Mouse (Mus musculus) retina, embryonic 14.5 days (tissue): ENCODE data around the gene Cfd.
A peak's percentile ranks its signal among the peaks of the same experiment; 100 is the strongest.

Experiments used
- DNase-seq: peaks from one replicate; pipeline ENCODE4 v3.0.0-alpha.2; 2015; ENCODE audit warnings: low spot score

Cfd gene

GRCm38 (mm10) chr10:79890670-79891069 lies at the start of gene Cfd:
Cfd (plus strand) TSS chr10:79890853.
- no peak for DNase-seq

- DNase-seq, result no peak
Observed at GRCm38 (mm10) chr10:79842322-79842721, 48.3 kb upstream of the Cfd start.

- DNase-seq, result no peak
Observed at GRCm38 (mm10) chr10:79843476-79843875, 47.2 kb upstream of the Cfd start.

- no peak for DNase-seq
Observed at GRCm38 (mm10) chr10:79846553-79846952, 44.1 kb upstream of the Cfd start.

- no peak for DNase-seq
Observed at GRCm38 (mm10) chr10:79849941-79850628, 40.6 kb upstream of the Cfd start.

- DNase-seq, result no peak
Observed at GRCm38 (mm10) chr10:79851653-79852052, 39.0 kb upstream of the Cfd start.

GRCm38 (mm10) chr10:79852107-79852789 lies 38.4 kb upstream of the Cfd start:
- DNase-seq, result no peak

GRCm38 (mm10) chr10:79852827-79853226 lies 37.8 kb upstream of the Cfd start:
- no peak for DNase-seq

- peak; percentile 74 for DNase-seq
Observed at GRCm38 (mm10) chr10:79853392-79853791, 37.3 kb upstream of the Cfd start.

GRCm38 (mm10) chr10:79853860-79854795 lies 36.5 kb upstream of the Cfd start, which contains the start of gene Ptbp1:
Ptbp1 (plus strand) TSS chr10:79854427.
- DNase-seq, result peak; percentile 100

- DNase-seq, result peak; percentile 78
Observed at GRCm38 (mm10) chr10:79854801-79855541, 35.7 kb upstream of the Cfd start.

- no peak for DNase-seq
Observed at GRCm38 (mm10) chr10:79855558-79856184, 35.0 kb upstream of the Cfd start.

- DNase-seq, result no peak
Observed at GRCm38 (mm10) chr10:79856280-79856679, 34.4 kb upstream of the Cfd start.

- DNase-seq, result no peak
Observed at GRCm38 (mm10) chr10:79856704-79857451, 33.8 kb upstream of the Cfd start.

- no peak for DNase-seq
Observed at GRCm38 (mm10) chr10:79857452-79857811, 33.2 kb upstream of the Cfd start.

- no peak for DNase-seq
Observed at GRCm38 (mm10) chr10:79857894-79858293, 32.8 kb upstream of the Cfd start.

- no peak for DNase-seq
Observed at GRCm38 (mm10) chr10:79858416-79859074, 32.1 kb upstream of the Cfd start.

GRCm38 (mm10) chr10:79859116-79859515 lies 31.5 kb upstream of the Cfd start:
- DNase-seq, result no peak

- DNase-seq, result no peak
Observed at GRCm38 (mm10) chr10:79860079-79860911, 30.4 kb upstream of the Cfd start.
